Mouse (Mus musculus): Measurements from ENCODE around the gene Gm45015. TPM values are rescaled to one million over a fixed set of nuclear protein-coding genes. Genes with fewer than 3 reads are reported as not detected.
"Not testable (repeated sequence)": the region's sequence is repeated elsewhere in the genome, so short reads cannot be mapped to it uniquely, and the experiment has no call there.

Gm45015 gene
- total RNA-seq (2015; ENCODE audit: low replicate concordance) (not detected in 2 replicates), total RNA-seq (2017; ENCODE audit: low replicate concordance) (not detected in 2 replicates)

- ATAC-seq (replicated peaks; ENCODE audit: low FRiP score, poor library complexity, severe bottlenecking) = no peak
Measured at GRCm38 (mm10) chrX:73336740-73337139, at the start of gene Gm45015. Gene Gm45015, minus strand, starts transcription at chrX:73336840.

- no peak for ATAC-seq (replicated peaks; ENCODE audit: low FRiP score, poor library complexity, severe bottlenecking)
Measured at GRCm38 (mm10) chrX:73384924-73385323, 48.3 kb upstream of the Gm45015 start.

- ATAC-seq (replicated peaks; ENCODE audit: low FRiP score, poor library complexity, severe bottlenecking) = no peak
Measured at GRCm38 (mm10) chrX:73384419-73384818, 47.8 kb upstream of the Gm45015 start.

GRCm38 (mm10) chrX:73363291-73363690 is 26.7 kb upstream of the Gm45015 start:
- no peak for ATAC-seq (replicated peaks; ENCODE audit: low FRiP score, poor library complexity, severe bottlenecking)

- ATAC-seq (replicated peaks; ENCODE audit: low FRiP score, poor library complexity, severe bottlenecking) = no peak
Measured at GRCm38 (mm10) chrX:73356719-73357118, 20.1 kb upstream of the Gm45015 start.

GRCm38 (mm10) chrX:73356163-73356562 is 19.5 kb upstream of the Gm45015 start:
- ATAC-seq (replicated peaks; ENCODE audit: low FRiP score, poor library complexity, severe bottlenecking) = no peak

GRCm38 (mm10) chrX:73344346-73344745 is 7.7 kb upstream of the Gm45015 start:
- ATAC-seq (replicated peaks; ENCODE audit: low FRiP score, poor library complexity, severe bottlenecking) = no peak

GRCm38 (mm10) chrX:73343802-73344201 is 7.2 kb upstream of the Gm45015 start:
- no peak for ATAC-seq (replicated peaks; ENCODE audit: low FRiP score, poor library complexity, severe bottlenecking)

- no peak for ATAC-seq (replicated peaks; ENCODE audit: low FRiP score, poor library complexity, severe bottlenecking)
Measured at GRCm38 (mm10) chrX:73342941-73343735, 6.5 kb upstream of the Gm45015 start.

GRCm38 (mm10) chrX:73342483-73342895 is 5.8 kb upstream of the Gm45015 start, which contains the start of gene Zfp275:
Gene Zfp275, plus strand, starts transcription at chrX:73342621.
- no peak for ATAC-seq (replicated peaks; ENCODE audit: low FRiP score, poor library complexity, severe bottlenecking)

- ATAC-seq (replicated peaks; ENCODE audit: low FRiP score, poor library complexity, severe bottlenecking) = no peak
Measured at GRCm38 (mm10) chrX:73342068-73342467, 5.4 kb upstream of the Gm45015 start.

- ATAC-seq (replicated peaks; ENCODE audit: low FRiP score, poor library complexity, severe bottlenecking) = no peak
Measured at GRCm38 (mm10) chrX:73341473-73341872, 4.8 kb upstream of the Gm45015 start.

GRCm38 (mm10) chrX:73333548-73333947 is 3.1 kb downstream of the Gm45015 start:
- ATAC-seq (replicated peaks; ENCODE audit: low FRiP score, poor library complexity, severe bottlenecking) = no peak

GRCm38 (mm10) chrX:73327215-73327614 is 9.4 kb downstream of the Gm45015 start:
- ATAC-seq (replicated peaks; ENCODE audit: low FRiP score, poor library complexity, severe bottlenecking) = no peak

GRCm38 (mm10) chrX:73321029-73321428 is 15.6 kb downstream of the Gm45015 start:
- no peak for ATAC-seq (replicated peaks; ENCODE audit: low FRiP score, poor library complexity, severe bottlenecking)

GRCm38 (mm10) chrX:73312522-73312921 is 24.1 kb downstream of the Gm45015 start:
- no peak for ATAC-seq (replicated peaks; ENCODE audit: low FRiP score, poor library complexity, severe bottlenecking)

GRCm38 (mm10) chrX:73295745-73296144 is 40.9 kb downstream of the Gm45015 start:
- not testable (repeated sequence) for ATAC-seq (replicated peaks; ENCODE audit: low FRiP score, poor library complexity, severe bottlenecking)

- ATAC-seq (replicated peaks; ENCODE audit: low FRiP score, poor library complexity, severe bottlenecking) = not testable (repeated sequence)
Measured at GRCm38 (mm10) chrX:73292876-73293275, 43.8 kb downstream of the Gm45015 start, which contains the start of the genes Xlr5a and Xlr5c. Gene Xlr5a, minus strand, starts transcription at chrX:73292976. Gene Xlr5c, minus strand, starts transcription at chrX:73292976.
